Mouse (Mus musculus) C2C12 (cell line): Measurements from ENCODE around the gene Comp. TPM values are rescaled to one million over a fixed set of nuclear protein-coding genes. Genes with fewer than 3 reads are reported as not detected.

Experiments
- H3K27me3 ChIP-seq: one replicate; pipeline ENCODE4 v1.6.1; 2011; ENCODE audit not compliant: control insufficient read depth, insufficient read depth, insufficient read length
- H3K36me3 ChIP-seq: one replicate; pipeline ENCODE4 v1.6.1; 2011; ENCODE audit not compliant: control insufficient read depth, insufficient read depth
- H3K4me3 ChIP-seq: one replicate; pipeline ENCODE4 v1.5.1; 2011; ENCODE audit warnings: mild to moderate bottlenecking, control low read depth; ENCODE audit not compliant: poor library complexity, insufficient read depth, severe bottlenecking
- H3K79me2 ChIP-seq: one replicate; pipeline ENCODE4 v1.6.1; 2011; ENCODE audit not compliant: control insufficient read depth, insufficient read depth
- H3K79me3 ChIP-seq: one replicate; pipeline ENCODE4 v1.6.1; 2011; ENCODE audit warnings: low read depth, control low read depth
- H3ac ChIP-seq: one replicate; pipeline ENCODE3; 2011; ENCODE audit warnings: low read depth; ENCODE audit not compliant: control insufficient read depth, insufficient read length
- CEBPB ChIP-seq: IDR thresholded peaks from one replicate; pipeline ENCODE4 v1.6.1; 2011; ENCODE audit warnings: low read depth, mild to moderate bottlenecking, control low read depth, moderate library complexity
- CTCF ChIP-seq: IDR thresholded peaks from one replicate; pipeline ENCODE4 v1.5.1; 2011; ENCODE audit not compliant: control insufficient read depth, insufficient read depth, insufficient read length
- FOSL1 ChIP-seq: IDR thresholded peaks from one replicate; pipeline ENCODE4 v1.8.0; 2011; ENCODE audit warnings: mild to moderate bottlenecking, low read length; ENCODE audit not compliant: poor library complexity, insufficient read depth, severe bottlenecking
- MAX ChIP-seq: IDR thresholded peaks from one replicate; pipeline ENCODE4 v1.6.1; 2011; ENCODE audit warnings: mild to moderate bottlenecking, control low read depth
- MYOD1 ChIP-seq: IDR thresholded peaks from one replicate; pipeline ENCODE4 v1.6.1; 2011; ENCODE audit warnings: low read depth; ENCODE audit not compliant: control insufficient read depth, insufficient read length
- MYOG ChIP-seq: IDR thresholded peaks from one replicate; pipeline ENCODE4 v1.6.1; 2011; ENCODE audit not compliant: control insufficient read depth, insufficient read length; ENCODE audit errors: extremely low read depth
- USF1 ChIP-seq: IDR thresholded peaks from one replicate; pipeline ENCODE4 v1.6.1; 2011; ENCODE audit warnings: low read depth, mild to moderate bottlenecking, control low read depth, moderate library complexity
- polyA plus RNA-seq: library from polyadenylated mRNA; unstranded; fragments of >200 nt; fragmentation: generic; extraction: Trizol; gene quantifications from one replicate; pipeline ENCODE4 v1.2.1, GENCODE M21; 2012; ENCODE audit warnings: missing spikeins

Gene Comp
- polyA plus RNA-seq, 1 experiment, result 0.20 TPM

GRCm38 (mm10) chr8:70415540-70416451, 42.4 kb downstream of the Comp start:
- peaks cover 5% of the 10 kb centered on the region for H3K36me3 ChIP-seq
- H3K27me3 ChIP-seq, result no peaks in the 10 kb centered on the region
- peaks cover 17% of the 10 kb centered on the region for H3K79me2 ChIP-seq
- no peak overlapping the region for H3ac ChIP-seq
- H3K79me3 ChIP-seq, result peaks cover 4% of the 10 kb centered on the region
- no peak overlapping the region for H3K4me3 ChIP-seq
- TF ChIP-seq MYOG (no peak), CTCF (peak; percentile 3)

GRCm38 (mm10) chr8:70416941-70417340, 43.6 kb downstream of the Comp start:
- Histone ChIP-seq H3K27me3 (no peaks in the 10 kb centered on the region), H3K79me3 (peaks cover 4% of the 10 kb centered on the region), H3K79me2 (peaks cover 17% of the 10 kb centered on the region), H3K4me3 (no peak overlapping the region), H3K36me3 (peaks cover 5% of the 10 kb centered on the region), H3ac (no peak overlapping the region)
- TF ChIP-seq CEBPB (no peak), USF1 (no peak), MYOG (no peak), CTCF (no peak), FOSL1 (no peak), MAX (no peak), MYOD1 (no peak)

- H3K36me3 ChIP-seq, result peaks cover 5% of the 10 kb centered on the region
- no peak overlapping the region for H3ac ChIP-seq
These were observed 44.6 kb downstream of the Comp start for GRCm38 (mm10) chr8:70417914-70418313.

GRCm38 (mm10) chr8:70418954-70419353, 45.6 kb downstream of the Comp start:
- Histone ChIP-seq H3K27me3 (no peaks in the 10 kb centered on the region), H3K36me3 (peaks cover 2% of the 10 kb centered on the region), H3K79me3 (peaks cover 2% of the 10 kb centered on the region), H3K4me3 (no peak overlapping the region), H3ac (no peak overlapping the region), H3K79me2 (peaks cover 12% of the 10 kb centered on the region)
- TF ChIP-seq CTCF, result no peak
- no peak for TF ChIP-seq CEBPB
- TF ChIP-seq MAX, result no peak
- TF ChIP-seq USF1, result no peak
- no peak for TF ChIP-seq MYOD1
- no peak for TF ChIP-seq FOSL1
- no peak for TF ChIP-seq MYOG

More at GRCm38 (mm10) chr8:70417914-70418313, 44.6 kb downstream of the Comp start:
- Histone ChIP-seq H3K79me3 (peaks cover 4% of the 10 kb centered on the region), H3K27me3 (no peaks in the 10 kb centered on the region), H3K79me2 (peaks cover 17% of the 10 kb centered on the region), H3K4me3 (no peak overlapping the region)
- TF ChIP-seq CEBPB, result no peak
- peak; percentile 9 for TF ChIP-seq CTCF

- Histone ChIP-seq H3K79me2 (peaks cover 10% of the 10 kb centered on the region), H3ac (peak overlapping the region; percentile 33), H3K27me3 (no peaks in the 10 kb centered on the region), H3K79me3 (peaks cover 5% of the 10 kb centered on the region), H3K4me3 (no peak overlapping the region), H3K36me3 (no peaks in the 10 kb centered on the region)
- TF ChIP-seq CEBPB (no peak), MYOG (no peak), USF1 (no peak), CTCF (no peak), MAX (no peak), MYOD1 (no peak), FOSL1 (no peak)
These were observed 46.7 kb downstream of the Comp start for GRCm38 (mm10) chr8:70419879-70420643.

- TF ChIP-seq CTCF, result no peak
- TF ChIP-seq MAX, result no peak
- no peak for TF ChIP-seq CEBPB
- no peak for TF ChIP-seq MYOD1
- TF ChIP-seq MYOG, result no peak
- TF ChIP-seq FOSL1, result no peak
- TF ChIP-seq USF1, result no peak
- no peaks in the 10 kb centered on the region for H3K36me3 ChIP-seq
These were observed 48.2 kb downstream of the Comp start for GRCm38 (mm10) chr8:70421349-70422104.

More at GRCm38 (mm10) chr8:70421349-70422104, 48.2 kb downstream of the Comp start:
- Histone ChIP-seq H3K27me3 (no peaks in the 10 kb centered on the region), H3K79me3 (peaks cover 5% of the 10 kb centered on the region), H3ac (no peak overlapping the region), H3K4me3 (no peak overlapping the region), H3K79me2 (peaks cover 14% of the 10 kb centered on the region)
